Mouse (Mus musculus): ENCODE results near the gene Ccnd1. TPM values are rescaled to one million over a fixed set of nuclear protein-coding genes. Genes with fewer than 3 reads are reported as not detected.

Gene Ccnd1
- polyA plus RNA-seq, 2 experiments, result 110 to 127 TPM

GRCm38 (mm10) chr7:144979814-144980213, 40.1 kb upstream of the Ccnd1 start:
- no peaks in the 10 kb centered on the region for H3K9me3 ChIP-seq (ENCODE audit: control insufficient read depth, low read length)
- H3K27ac ChIP-seq (replicated peaks; ENCODE audit: low read depth, low read length), result no peak overlapping the region
- DNase-seq (ENCODE audit: low spot score), result no peak
- H3K36me3 ChIP-seq (ENCODE audit: control insufficient read depth, insufficient read depth, low read length), result no peaks in the 10 kb centered on the region
- H3K4me3 ChIP-seq (replicated peaks; ENCODE audit: low read length), result no peak overlapping the region
- H3K27me3 ChIP-seq (ENCODE audit: control insufficient read depth, insufficient read depth, low read length), result no peaks in the 10 kb centered on the region
- ATAC-seq (ENCODE audit: low FRiP score, low read depth), result no peak
- no peak overlapping the region for H3K9ac ChIP-seq (ENCODE audit: low read depth, low read length, severe bottlenecking)
- no peaks in the 10 kb centered on the region for H3K4me1 ChIP-seq (ENCODE audit: control insufficient read depth, insufficient read depth, low read length)
- TF ChIP-seq POLR2A (IDR thresholded peaks at IDR 0.05; ENCODE audit: borderline replicate concordance, extremely low read depth, insufficient read depth, insufficient read length), result no peak
- H3K4me2 ChIP-seq (replicated peaks; ENCODE audit: low read depth, low read length, severe bottlenecking), result no peak overlapping the region
- WGBS, result 79% methylated on average over 5 of the region's 5 CpGs

- no peaks in the 10 kb centered on the region for H3K36me3 ChIP-seq (ENCODE audit: control insufficient read depth, insufficient read depth, low read length)
- H3K4me3 ChIP-seq (replicated peaks; ENCODE audit: low read length), result no peak overlapping the region
- DNase-seq (ENCODE audit: low spot score) (no peak), ATAC-seq (ENCODE audit: low FRiP score, low read depth) (no peak)
- no peak for TF ChIP-seq POLR2A (IDR thresholded peaks at IDR 0.05; ENCODE audit: borderline replicate concordance, extremely low read depth, insufficient read depth, insufficient read length)
- WGBS, result 71% methylated on average over 2 of the region's 2 CpGs
- H3K4me1 ChIP-seq (ENCODE audit: control insufficient read depth, insufficient read depth, low read length), result no peaks in the 10 kb centered on the region
- H3K4me2 ChIP-seq (replicated peaks; ENCODE audit: low read depth, low read length, severe bottlenecking), result no peak overlapping the region
- no peak overlapping the region for H3K27ac ChIP-seq (replicated peaks; ENCODE audit: low read depth, low read length)
- no peak overlapping the region for H3K9ac ChIP-seq (ENCODE audit: low read depth, low read length, severe bottlenecking)
- no peaks in the 10 kb centered on the region for H3K27me3 ChIP-seq (ENCODE audit: control insufficient read depth, insufficient read depth, low read length)
- H3K9me3 ChIP-seq (ENCODE audit: control insufficient read depth, low read length), result no peaks in the 10 kb centered on the region
These were observed 37.4 kb upstream of the Ccnd1 start for GRCm38 (mm10) chr7:144977121-144977520.

- Histone ChIP-seq H3K9ac (ENCODE audit: low read depth, low read length, severe bottlenecking) (no peak overlapping the region), H3K27me3 (ENCODE audit: control insufficient read depth, insufficient read depth, low read length) (no peaks in the 10 kb centered on the region), H3K27ac (replicated peaks; ENCODE audit: low read depth, low read length) (no peak overlapping the region), H3K4me1 (ENCODE audit: control insufficient read depth, insufficient read depth, low read length) (no peaks in the 10 kb centered on the region), H3K4me3 (replicated peaks; ENCODE audit: low read length) (no peak overlapping the region), H3K9me3 (ENCODE audit: control insufficient read depth, low read length) (no peaks in the 10 kb centered on the region), H3K36me3 (ENCODE audit: control insufficient read depth, insufficient read depth, low read length) (no peaks in the 10 kb centered on the region), H3K4me2 (replicated peaks; ENCODE audit: low read depth, low read length, severe bottlenecking) (no peak overlapping the region)
- ATAC-seq (ENCODE audit: low FRiP score, low read depth) (no peak), DNase-seq (ENCODE audit: low spot score) (no peak)
- WGBS, result 68% methylated on average over 8 of the region's 8 CpGs
- no peak for TF ChIP-seq POLR2A (IDR thresholded peaks at IDR 0.05; ENCODE audit: borderline replicate concordance, extremely low read depth, insufficient read depth, insufficient read length)
These were observed 33.7 kb upstream of the Ccnd1 start for GRCm38 (mm10) chr7:144973461-144973860.

GRCm38 (mm10) chr7:144971769-144972168, 32.0 kb upstream of the Ccnd1 start:
- H3K4me1 ChIP-seq (ENCODE audit: control insufficient read depth, insufficient read depth, low read length), result no peaks in the 10 kb centered on the region

GRCm38 (mm10) chr7:144970997-144971768, 31.5 kb upstream of the Ccnd1 start:
- no peak for ATAC-seq (ENCODE audit: low FRiP score, low read depth)
- Histone ChIP-seq H3K4me3 (replicated peaks; ENCODE audit: low read length) (no peak overlapping the region), H3K9me3 (ENCODE audit: control insufficient read depth, low read length) (no peaks in the 10 kb centered on the region), H3K36me3 (ENCODE audit: control insufficient read depth, insufficient read depth, low read length) (no peaks in the 10 kb centered on the region), H3K4me1 (ENCODE audit: control insufficient read depth, insufficient read depth, low read length) (no peaks in the 10 kb centered on the region), H3K4me2 (replicated peaks; ENCODE audit: low read depth, low read length, severe bottlenecking) (no peak overlapping the region), H3K27ac (replicated peaks; ENCODE audit: low read depth, low read length) (no peak overlapping the region), H3K9ac (ENCODE audit: low read depth, low read length, severe bottlenecking) (no peak overlapping the region), H3K27me3 (ENCODE audit: control insufficient read depth, insufficient read depth, low read length) (no peaks in the 10 kb centered on the region)
- TF ChIP-seq POLR2A (IDR thresholded peaks at IDR 0.05; ENCODE audit: borderline replicate concordance, extremely low read depth, insufficient read depth, insufficient read length), result no peak
- no peak for DNase-seq (ENCODE audit: low spot score)
- WGBS, result 70% methylated on average over 8 of the region's 8 CpGs

More at GRCm38 (mm10) chr7:144971769-144972168, 32.0 kb upstream of the Ccnd1 start:
- Histone ChIP-seq H3K9ac (ENCODE audit: low read depth, low read length, severe bottlenecking) (no peak overlapping the region), H3K4me3 (replicated peaks; ENCODE audit: low read length) (no peak overlapping the region), H3K27ac (replicated peaks; ENCODE audit: low read depth, low read length) (no peak overlapping the region), H3K27me3 (ENCODE audit: control insufficient read depth, insufficient read depth, low read length) (no peaks in the 10 kb centered on the region), H3K4me2 (replicated peaks; ENCODE audit: low read depth, low read length, severe bottlenecking) (no peak overlapping the region), H3K36me3 (ENCODE audit: control insufficient read depth, insufficient read depth, low read length) (no peaks in the 10 kb centered on the region), H3K9me3 (ENCODE audit: control insufficient read depth, low read length) (no peaks in the 10 kb centered on the region)
- WGBS, result 42% methylated on average over 2 of the region's 2 CpGs
- ATAC-seq (ENCODE audit: low FRiP score, low read depth) (no peak), DNase-seq (ENCODE audit: low spot score) (no peak)
- no peak for TF ChIP-seq POLR2A (IDR thresholded peaks at IDR 0.05; ENCODE audit: borderline replicate concordance, extremely low read depth, insufficient read depth, insufficient read length)
